Mouse (Mus musculus) adrenal gland, postnatal 4 days (tissue): ENCODE results near the gene Atp6v0a1. TPM values are rescaled to one million over a fixed set of nuclear protein-coding genes. Genes with fewer than 3 reads are reported as not detected.

Experiments used
- DNase-seq, 2 experiments: peaks; one replicate each; pipeline ENCODE4 v3.0.0; 2021 to 2022; ENCODE audit warnings: low spot score in 2 of 2, mixed read lengths in 2 of 2
- long read RNA-seq, 2 experiments: library from polyadenylated mRNA; stranded (forward); transcript quantifications; one replicate each; pipeline ENCODE4 v2.0.0; 2021
- total RNA-seq, 2 experiments: library from RNA; stranded (reverse); gene quantifications; 2 replicates each; pipeline ENCODE4 v1.2.3; 2021

Atp6v0a1 gene
- 100 to 1,000 TPM; 103 to 106 TPM for total RNA-seq
- long read RNA-seq, experiment 1, full-length matches to known transcripts, result 10 of 45 reads
- long read RNA-seq, experiment 1, partial matches to known transcripts, result 8 of 45 reads
- long read RNA-seq, experiment 1, other reads (novel, unspliced or antisense), result 27 of 45 reads
- long read RNA-seq, experiment 2, full-length matches to known transcripts, result 8 of 76 reads
- long read RNA-seq, experiment 2, partial matches to known transcripts, result 17 of 76 reads
- long read RNA-seq, experiment 2, other reads (novel, unspliced or antisense), result 51 of 76 reads

DNA sequence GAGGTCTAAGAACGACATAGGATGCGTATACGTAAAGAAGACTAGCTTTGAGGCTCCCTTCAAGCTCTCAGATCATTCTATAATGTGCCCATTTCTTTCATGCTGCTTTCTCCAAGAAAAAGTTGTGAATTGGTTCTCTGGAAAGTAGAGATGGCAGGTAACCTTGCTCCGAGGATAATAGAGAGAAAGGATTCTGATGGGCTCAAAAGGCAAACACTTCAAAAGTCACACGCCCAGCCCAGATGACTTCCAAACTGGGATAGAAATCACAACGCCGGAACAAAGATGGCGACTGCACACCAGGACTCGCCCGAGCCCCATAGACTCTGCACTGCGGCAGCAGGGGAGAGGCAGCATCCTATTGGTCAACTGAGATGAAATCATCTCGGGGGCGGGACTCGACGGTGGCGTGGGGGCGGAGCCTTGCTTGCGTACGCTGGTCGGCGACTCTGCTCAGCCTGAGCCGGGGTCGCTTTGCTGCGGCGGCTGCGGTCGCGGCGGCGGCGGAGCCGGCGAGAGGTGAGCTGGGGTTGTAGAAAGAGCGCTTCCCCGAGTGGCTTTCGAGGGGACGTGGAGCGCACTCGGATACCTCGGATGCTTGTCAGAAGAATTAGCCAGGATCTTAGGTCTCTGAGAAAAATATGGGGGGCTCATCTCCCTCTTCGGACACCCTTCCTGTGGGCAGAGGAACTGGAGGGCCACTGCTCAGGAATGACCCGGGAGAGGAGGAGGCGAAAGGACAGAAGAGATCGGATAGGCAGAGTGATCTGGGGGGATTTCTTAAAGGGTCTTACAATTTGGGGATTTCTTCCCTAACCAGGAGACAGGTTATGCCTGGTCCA is at the start of gene Atp6v0a1:
Atp6v0a1 (plus strand) TSS at position 407 of the 842 bp plus-strand sequence.
- DNase-seq, result peak; percentile 92 to 94

DNA sequence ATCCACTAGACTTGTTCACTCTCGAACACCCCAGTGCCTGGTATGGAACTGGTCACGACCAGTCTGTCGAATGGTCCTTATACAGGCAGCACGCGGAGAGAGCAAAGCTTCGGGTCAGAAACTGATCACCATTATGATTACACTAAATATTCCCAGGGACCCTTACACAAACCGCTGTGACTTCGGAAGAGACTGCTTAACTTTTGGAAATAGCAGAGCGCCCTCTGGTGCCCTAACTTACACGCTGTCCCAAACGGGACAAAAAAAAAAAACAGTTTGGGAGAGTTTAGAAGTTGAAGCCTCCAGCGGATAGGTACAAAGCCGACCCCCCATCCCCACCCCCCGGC is 49.8 kb upstream of the Atp6v0a1 start:
- DNase-seq, result peak in 1 of 2 experiments; percentile 27

DNA sequence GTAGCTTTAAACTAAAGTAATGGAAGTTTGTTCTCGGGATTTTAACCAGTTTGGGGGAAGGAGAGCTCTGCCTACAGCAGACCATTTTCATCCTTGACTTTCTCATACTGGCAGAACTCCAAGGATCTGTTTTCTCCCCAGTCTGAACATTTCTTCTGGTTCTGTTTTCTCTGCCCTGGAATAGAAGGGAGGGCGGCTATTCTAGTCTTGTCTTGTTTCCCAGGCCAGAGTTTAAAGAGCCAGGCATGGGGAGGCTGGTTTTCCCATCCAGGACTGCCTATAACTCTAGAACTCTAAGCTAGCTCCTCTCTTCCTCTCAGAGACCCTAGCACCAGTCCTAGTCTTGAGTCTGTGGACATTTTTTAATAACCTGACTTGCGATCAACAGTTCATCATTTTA is 49.4 kb upstream of the Atp6v0a1 start:
- DNase-seq, result no peak

DNA sequence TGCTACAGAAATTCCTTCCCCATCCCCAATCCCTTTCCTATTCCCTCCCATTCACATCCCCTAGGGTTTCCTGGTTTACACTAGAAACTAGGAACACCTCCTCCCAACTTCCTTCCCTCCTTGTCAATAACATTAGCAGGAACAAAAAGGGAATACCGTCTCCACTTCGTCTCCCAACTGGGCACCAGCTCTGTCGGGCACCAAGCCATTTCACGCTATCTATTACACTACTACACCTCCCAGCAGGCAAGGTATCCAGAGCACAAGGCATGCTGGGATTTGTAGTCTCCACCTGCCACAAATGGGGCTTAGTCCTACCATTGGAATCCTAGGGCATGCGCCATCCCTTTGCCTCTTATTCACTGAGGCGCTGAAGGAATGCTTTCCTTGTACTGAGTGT is 48.7 kb upstream of the Atp6v0a1 start:
- no peak for DNase-seq

DNA sequence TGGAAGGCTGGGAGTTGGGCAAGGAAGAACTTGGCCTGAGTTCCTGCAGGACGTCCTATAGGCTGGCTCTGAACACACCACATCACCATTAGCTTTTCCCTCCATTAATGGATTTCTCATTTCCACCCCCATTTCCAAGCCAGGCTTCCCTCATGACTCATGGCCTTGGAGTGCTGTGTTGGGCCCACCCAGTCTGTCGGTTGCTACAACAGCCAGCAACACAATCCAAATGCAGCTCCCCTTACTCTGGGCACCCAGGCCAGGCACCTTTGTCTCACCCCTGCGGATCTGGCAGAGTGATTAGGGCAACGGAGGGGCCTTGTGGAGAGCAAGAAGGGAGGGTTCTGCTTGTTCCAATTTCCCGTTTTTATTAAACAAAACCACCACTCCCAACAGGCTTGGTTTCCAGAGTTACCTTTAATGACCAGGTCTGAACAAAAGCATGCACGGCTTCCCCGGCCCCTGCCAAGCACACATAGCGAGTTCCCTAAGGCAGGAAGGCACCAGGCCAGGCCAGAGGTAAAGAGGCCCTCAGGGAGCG is 46.8 kb upstream of the Atp6v0a1 start:
- no peak for DNase-seq

DNA sequence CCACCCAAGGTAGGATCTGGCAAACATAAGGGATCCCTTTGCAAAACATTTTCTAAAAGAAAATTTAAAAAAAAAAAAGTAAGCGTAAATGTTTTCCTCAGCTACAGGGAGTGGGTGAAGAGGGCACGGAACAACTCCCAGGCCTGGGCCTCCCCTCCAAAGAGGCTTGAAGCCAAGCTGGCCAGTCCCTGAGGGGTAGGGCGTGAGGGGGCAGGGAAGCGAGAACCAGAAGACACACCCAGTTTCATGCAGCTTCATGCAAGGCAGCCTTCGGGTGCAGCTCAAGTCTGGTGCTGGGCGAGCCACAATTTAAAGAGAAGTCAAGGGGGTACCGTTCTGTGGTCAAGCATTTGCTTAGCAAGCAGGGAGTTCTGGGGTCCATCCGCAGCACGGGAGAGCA is 45.6 kb upstream of the Atp6v0a1 start:
- no peak for DNase-seq

DNA sequence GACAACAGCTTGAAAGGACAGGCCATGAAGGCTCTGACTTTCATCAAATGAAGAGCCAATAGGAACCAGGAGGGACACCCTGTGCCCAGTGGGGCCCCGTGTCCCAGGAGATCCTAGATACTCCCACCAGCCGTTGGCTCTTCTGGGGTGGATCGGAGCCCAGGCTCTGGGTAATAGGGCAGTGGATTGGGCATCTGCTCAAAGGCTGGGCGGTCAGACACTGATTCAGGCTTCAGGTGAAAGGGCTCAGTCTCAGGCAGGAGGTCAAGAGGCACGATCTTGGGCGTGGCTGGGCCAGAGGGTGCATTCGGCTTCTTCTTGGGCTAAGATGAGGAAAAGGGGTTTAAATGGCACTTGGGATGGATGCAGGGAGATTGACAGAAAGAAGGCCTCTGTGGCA is 45.1 kb upstream of the Atp6v0a1 start:
- no peak for DNase-seq

DNA sequence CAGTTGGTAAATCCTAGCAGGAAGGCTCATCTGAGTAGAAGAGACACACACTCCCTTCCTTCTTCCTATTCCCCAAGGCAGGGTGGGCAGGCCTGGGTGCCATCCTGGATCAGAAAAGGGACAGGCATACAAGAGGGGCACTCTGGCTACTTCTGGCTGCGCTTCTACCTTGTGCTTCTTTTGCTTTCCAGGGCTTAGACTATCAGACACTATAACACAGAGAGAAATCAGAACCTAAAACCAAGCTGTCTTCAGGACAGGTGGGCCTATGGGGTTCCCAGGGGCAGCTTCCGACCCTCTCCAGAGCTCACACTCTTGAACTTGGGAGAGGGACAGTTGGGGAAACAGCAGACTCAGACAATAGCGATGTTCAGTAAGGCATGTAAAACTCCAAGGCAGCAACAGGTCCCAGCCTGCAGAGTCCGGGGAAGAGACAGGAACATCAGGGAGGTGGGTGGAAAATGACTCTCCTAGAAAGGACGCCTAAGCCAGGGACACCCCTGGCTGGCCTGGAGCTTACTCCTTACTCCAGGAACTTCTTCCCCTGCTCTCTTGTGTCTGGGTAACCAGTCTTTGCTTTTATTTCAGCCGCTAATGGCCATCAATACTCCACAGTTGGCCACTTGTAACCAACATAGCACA is 44.2 kb upstream of the Atp6v0a1 start:
- DNase-seq, result no peak

DNA sequence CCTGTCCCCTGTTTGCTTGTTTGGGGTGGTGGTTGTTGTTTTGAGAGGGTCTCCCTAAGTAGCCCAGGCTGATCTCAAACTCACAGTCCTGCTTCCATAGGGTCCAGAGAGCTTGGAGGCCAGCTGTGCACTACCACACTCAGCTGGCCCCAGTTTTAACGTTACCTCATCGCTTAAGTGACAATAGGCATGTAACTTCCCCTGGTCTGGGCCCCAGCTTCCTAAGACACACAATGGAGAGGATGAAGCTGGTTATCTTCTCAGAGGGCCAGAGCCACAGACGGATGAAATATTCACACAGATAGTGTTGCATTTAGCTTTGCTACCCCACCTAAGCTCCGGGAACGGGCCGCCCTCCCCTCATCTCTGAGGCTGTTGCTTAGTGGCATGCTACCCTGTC is 43.5 kb upstream of the Atp6v0a1 start:
- no peak for DNase-seq

DNA sequence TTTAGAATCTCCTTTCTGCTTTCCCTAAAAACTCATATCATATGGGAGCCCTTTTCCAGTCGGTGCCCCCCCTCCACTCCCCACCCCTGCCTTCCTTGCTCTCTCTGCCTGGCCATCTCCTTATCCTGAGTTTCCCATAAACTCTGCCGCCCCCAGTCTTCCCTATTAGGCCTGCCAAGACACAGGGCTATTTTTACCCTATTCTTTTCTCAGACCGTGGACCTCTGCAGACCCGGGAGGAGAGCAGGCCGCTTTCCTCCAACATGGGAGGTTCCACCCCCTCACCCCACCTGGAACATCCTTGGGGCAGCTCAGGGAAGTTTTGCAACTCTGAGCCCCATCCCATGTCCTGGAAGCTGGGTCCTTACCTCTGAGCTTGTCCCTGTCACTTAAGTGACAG is 41.9 kb upstream of the Atp6v0a1 start:
- no peak for DNase-seq

DNA sequence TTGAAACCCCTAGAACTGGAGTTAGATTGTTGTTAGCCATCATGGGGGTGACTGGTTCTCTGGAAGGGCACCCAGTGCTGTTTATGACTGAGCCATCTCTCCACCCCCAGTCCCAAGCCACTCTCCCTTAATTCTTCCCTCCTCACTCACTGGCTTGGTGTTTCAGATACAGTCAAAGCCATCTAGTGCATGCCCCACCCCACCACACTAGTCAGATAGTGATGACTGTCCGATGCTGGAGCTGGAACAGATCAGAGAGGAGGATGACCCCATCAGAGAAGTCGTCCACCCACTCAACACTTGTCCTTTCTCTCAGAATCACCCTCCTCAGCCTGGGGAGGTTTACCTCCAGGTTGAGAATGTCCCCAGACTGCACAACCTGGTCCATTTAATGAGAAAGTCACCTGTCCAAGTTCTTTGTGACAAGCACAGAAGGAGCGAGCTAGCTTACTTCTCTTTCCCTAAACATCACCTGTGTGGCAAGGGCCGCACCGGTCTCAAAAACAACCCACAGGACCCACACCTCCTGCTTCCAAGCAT is 41.3 kb upstream of the Atp6v0a1 start:
- no peak for DNase-seq

DNA sequence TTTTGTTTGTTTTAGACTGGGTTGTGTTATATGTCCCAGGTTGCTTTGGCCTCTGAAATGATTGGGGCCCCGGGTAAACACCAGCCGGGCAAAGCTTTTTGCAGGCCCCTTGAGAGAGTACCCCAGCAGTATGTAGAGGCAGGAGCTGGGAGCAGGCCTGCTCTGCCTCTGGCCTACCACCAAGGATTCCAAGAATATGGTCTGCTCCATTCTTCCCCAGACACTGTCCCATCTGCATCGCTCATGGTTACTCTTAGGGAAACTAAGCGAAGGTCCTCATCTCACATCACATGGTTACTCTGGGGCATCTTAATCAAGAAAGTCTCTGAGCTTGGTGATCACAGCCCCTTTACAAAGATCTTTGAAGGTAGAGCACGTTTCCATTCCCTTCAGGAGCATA is 40.8 kb upstream of the Atp6v0a1 start:
- no peak for DNase-seq

DNA sequence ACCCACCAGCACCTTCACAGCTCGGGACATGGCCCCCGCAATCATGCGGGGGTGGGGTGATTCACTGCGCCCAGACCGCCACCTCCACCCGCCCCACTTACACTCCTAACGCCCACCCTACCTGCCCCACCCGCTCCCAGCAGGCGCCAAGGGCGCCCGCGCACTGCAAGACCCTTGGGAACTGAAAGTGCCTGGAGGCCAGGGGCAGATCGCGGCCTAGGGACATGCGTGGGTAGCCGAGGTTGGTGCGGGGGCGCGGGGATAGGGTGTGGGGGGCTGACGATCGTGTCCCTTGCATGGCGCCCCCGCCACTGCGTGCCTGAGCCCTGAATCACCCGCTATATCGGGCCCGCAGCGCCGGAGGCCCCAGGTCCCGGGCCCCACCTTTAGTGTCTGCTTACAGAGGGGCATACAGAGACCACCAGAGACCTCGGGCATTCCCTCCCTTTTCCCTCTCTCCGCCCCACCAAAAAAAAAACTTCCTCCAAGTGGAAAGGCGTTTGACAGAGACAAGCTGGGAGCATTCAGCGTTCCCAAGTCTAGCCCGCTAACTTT is 40.0 kb upstream of the Atp6v0a1 start:
- no peak for DNase-seq

DNA sequence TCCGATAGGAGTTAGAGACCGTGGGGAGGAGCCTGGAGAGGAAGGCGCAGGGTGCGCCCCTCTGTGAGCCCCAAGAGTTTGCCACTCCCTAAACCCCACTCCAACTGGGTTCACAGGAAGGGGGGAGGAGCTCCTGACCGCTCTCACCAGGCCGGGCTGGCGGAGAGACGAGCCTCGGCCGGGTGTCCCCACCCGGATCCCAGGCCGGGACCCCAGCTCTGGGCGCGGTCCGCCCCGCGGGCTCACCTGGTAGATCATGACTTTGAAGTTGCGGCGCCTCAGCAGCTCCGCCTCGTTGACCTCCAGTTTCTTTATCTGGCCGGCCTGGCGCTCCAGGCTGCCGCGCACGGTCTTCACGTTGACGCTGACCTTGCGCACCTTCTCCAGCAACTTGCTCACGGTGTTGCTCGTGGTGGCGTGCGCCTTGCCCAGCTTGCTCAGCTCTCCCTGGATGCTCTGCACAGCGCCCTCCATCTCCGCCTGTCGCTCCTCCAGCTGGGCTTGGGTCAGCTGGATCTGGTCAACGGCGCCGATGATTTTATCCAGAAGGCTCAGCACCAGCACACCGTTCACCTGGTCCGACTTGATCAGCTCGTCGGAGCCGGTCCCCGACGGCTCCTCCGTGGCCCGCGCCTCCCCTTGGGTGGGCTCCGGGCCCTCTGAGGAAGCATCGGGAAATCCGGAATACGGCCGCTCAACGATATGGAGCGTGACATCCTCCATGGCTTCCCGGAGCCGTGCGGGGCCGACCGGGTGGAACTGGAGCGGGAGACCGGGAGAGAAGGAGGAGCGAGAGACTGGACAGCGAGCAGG is 39.3 kb upstream of the Atp6v0a1 start:
- DNase-seq, result peak in 1 of 2 experiments; percentile 28

DNA sequence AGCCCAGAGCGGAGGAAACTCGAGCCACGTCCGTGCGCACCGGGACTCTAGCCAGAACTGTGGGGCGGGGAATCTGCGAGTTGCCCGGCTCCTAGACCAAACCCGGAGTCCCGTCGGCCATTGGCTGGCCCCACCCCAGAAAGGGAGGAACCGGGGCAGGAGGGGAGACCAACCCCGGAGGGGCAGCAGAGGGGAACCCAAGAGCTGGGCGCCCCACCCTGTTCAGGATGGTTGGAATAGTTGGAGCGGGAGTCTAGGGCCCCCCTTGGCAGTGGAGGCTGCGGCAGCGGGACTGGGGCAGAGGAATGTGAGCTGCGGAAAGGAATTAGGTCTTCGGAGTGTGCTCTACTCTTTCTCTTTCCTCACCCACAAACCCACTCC is 38.7 kb upstream of the Atp6v0a1 start, which contains the start of gene Cavin1:
Cavin1 (minus strand) TSS at position 331 of the 381 bp plus-strand sequence.
- DNase-seq, result peak; percentile 90 to 93

DNA sequence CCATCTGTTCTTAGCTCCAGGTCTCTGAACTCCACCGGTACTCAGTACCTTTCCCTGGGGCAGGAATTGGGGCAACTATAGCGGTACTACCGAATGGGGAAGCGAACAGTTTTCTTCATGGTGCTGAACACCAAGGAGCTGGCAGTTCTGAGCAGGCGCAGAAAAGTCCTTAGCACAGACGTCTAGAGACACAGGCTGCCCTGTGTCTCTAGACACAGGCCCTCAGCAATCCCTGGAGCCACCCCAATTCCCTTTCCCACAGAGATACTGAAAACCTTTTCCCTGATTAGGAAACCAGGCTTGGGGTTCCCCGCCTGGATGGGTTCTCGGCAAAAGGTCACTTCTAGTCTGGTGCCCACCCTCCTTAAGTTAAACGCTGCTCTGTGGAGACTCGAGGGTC is 37.8 kb upstream of the Atp6v0a1 start:
- DNase-seq, result no peak

DNA sequence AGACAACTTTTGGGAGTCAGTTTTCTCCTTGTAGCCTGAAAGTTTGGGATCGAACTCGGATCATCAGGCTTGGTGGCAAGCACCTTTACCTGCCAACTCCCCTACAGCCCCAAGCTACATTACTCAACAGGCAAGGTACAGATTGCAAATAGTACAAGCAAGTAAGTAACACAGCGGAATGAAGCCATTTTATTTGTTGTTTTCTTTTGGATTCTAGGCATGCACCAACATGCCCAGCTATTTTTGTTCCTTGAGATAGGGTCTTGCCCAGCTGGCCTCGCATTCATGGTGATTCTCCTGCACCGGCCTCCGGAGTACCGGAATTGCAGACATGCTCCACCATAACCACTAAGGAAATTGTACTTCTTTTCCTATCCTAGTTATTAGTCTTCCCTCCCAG is 36.0 kb upstream of the Atp6v0a1 start:
- DNase-seq, result no peak

DNA sequence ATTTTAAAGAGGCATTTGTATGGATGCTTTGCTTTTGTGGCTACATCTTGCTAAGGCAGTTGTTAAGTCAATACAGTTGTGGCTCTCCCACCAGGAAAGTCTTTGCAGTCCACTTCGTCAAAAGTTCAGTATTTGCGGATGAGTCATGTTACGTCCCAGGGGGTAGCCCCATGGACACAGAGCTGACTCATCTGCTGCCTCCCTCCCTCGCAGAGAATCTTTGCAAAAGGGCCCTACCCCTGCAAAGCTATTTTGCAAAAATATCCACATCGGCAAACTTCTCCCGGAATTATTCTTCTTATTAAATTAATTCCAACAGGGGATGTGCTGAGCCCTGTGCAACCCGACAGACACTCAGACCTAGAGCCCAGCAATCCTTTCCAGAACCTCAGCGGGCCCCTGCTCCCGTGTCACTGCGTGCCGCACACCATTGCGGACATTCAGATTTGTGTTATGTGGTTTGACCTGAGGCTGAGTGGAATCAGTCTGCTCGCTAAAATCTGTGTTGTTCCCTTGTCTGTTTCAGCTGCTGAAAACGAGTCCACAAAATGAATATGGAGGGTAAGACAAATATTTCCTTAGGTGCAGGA is 34.8 kb upstream of the Atp6v0a1 start:
- DNase-seq, result no peak

DNA sequence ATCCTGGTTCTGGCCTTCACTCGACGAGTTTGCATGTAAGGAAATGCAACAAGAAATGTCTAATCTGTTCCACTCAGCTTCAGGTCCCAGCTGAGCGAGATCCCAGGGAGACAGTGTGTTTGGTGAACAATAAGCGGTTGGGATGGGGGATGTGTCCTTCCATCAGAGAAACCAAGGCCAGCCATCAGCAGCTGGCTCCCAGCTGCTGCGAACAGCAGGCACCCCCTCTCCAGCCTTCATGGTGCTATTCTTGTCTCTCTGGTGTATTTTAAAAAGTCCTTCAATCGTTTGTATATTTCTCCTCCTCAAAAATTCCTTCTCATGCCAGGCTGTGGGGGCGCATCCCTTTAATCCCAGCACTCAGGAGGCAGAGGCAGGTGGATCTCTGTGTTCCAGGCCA is 34.0 kb upstream of the Atp6v0a1 start:
- no peak for DNase-seq

DNA sequence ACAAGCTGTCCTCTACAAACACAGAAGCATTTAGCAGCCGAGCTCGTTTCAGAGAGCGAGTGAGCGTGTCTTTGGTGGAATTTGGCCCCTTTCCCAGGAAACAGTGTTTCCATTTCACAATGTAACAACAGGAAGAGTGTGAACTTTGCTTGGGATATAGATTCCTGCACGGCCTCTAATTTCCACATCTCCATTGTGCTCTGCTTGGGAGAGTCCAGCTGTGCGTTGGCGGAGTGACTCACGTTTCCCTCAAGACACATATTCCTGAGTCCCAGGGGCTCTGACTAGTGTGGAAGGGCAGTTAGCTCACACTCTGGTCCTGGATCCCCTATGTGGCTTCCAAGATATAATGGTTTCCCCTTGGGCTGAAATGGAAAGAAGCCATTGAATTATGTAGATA is 29.4 kb upstream of the Atp6v0a1 start:
- no peak for DNase-seq
